Mouse (Mus musculus) hindbrain, embryonic 11.5 days (tissue): ENCODE data around the gene St8sia2. TPM values are rescaled to one million over a fixed set of nuclear protein-coding genes. Genes with fewer than 3 reads are reported as not detected.
"Not testable (repeated sequence)": the region's sequence is repeated elsewhere in the genome, so short reads cannot be mapped to it uniquely, and the experiment has no call there.

Experiments
- ATAC-seq: fragments of 200-750 bp; cut with Nextera tagmentation; 2 replicates; pipeline ENCODE4 v1.8.0; 2017; ENCODE audit warnings: mild to moderate bottlenecking, moderate TSS enrichment, moderate library complexity; ENCODE audit not compliant: low FRiP score
- DNase-seq: peaks from one replicate; pipeline ENCODE4 v3.0.0-alpha.2; 2015; ENCODE audit warnings: low spot score
- H3K27ac ChIP-seq: fragments of 300-500 bp; sonication (generic); 2 replicates; pipeline ENCODE4 v1.5.1; 2014; ENCODE audit warnings: mild to moderate bottlenecking, low read depth, low read length
- H3K27me3 ChIP-seq: fragments of 300-500 bp; sonication (generic); 2 replicates; pipeline ENCODE4 v1.6.1; 2014; ENCODE audit warnings: mild to moderate bottlenecking, low read length, moderate library complexity, mixed read lengths; ENCODE audit not compliant: control insufficient read depth, insufficient read depth
- H3K36me3 ChIP-seq: fragments of 300-500 bp; sonication (generic); 2 replicates; pipeline ENCODE4 v1.6.1; 2014; ENCODE audit warnings: mild to moderate bottlenecking, low read length, moderate library complexity, mixed read lengths; ENCODE audit not compliant: control insufficient read depth, insufficient read depth
- H3K4me1 ChIP-seq: fragments of 300-500 bp; sonication (generic); replicated peaks from 2 replicates; pipeline ENCODE4 v1.6.1; 2014; ENCODE audit warnings: low read length, mixed read lengths; ENCODE audit not compliant: control insufficient read depth, insufficient read depth
- H3K4me2 ChIP-seq: fragments of 300-500 bp; sonication (generic); replicated peaks from 2 replicates; pipeline ENCODE4 v1.6.1; 2014; ENCODE audit warnings: mild to moderate bottlenecking, low read depth, low read length
- H3K4me3 ChIP-seq: fragments of 300-500 bp; sonication (generic); 2 replicates; pipeline ENCODE4 v1.5.1; 2014; ENCODE audit warnings: low read depth, low read length
- H3K9ac ChIP-seq: fragments of 300-500 bp; sonication (generic); 2 replicates; pipeline ENCODE4 v1.6.1; 2014; ENCODE audit warnings: low read depth, low read length
- H3K9me3 ChIP-seq: fragments of 300-500 bp; sonication (generic); 2 replicates; pipeline ENCODE4 v1.6.1; 2016; ENCODE audit warnings: low read length; ENCODE audit not compliant: control insufficient read depth
- WGBS: fragments of 180-500 bp; shearing (Covaris S2); extraction: QIAGEN DNeasy Blood & Tissue Kit; methylation state at CpG from one replicate; pipeline ENCODE4 v1.1.7; 2014; 5-methylcytosine and 5-hydroxymethylcytosine counted together
- polyA plus RNA-seq: library from polyadenylated mRNA; unstranded; fragments of >200 nt; fragmentation: Nextera tagmentation; extraction: Ambion mirVana; gene quantifications from 2 replicates; pipeline ENCODE4 v1.2.1, GENCODE M21; 2014

The St8sia2 gene
- polyA plus RNA-seq, 1 experiment from 2014 or later = 53.3 TPM

DNA sequence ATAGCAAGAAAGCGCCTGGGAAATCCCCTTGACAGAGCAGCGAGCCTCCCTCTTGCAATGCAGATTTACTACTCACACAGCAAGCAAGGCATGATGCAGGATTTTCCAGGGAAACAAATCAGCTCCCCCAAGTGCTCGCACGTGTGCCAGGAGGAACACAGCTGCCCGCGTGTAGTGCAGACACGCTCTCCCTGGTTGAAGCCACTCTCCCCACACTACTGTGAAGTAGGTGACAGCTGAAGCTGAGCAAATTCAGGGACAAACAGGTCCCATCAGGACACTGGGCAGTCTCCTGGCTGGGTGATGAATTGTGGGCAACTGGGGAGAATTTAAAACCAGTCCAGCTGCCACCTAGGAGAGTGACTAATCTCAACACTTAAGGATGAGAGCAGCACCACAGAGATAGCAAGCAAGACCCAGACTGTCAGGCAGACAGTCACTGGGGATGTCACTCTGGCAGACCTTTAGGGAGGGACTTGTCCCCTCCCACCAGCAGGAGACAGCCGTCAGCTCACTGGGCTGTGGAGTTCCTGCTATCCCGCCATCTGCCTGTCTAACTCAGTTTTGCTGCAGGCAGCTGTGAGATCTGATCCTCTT lies 6.6 kb downstream of the St8sia2 start:
- Histone ChIP-seq H3K27ac (peak overlapping the region; percentile 74), H3K9ac (no peak overlapping the region), H3K4me3 (no peak overlapping the region), H3K4me1 (peaks cover 15% of the 10 kb centered on the region), H3K27me3 (no peaks in the 10 kb centered on the region), H3K4me2 (peak overlapping the region; percentile 14), H3K9me3 (no peaks in the 10 kb centered on the region), H3K36me3 (no peaks in the 10 kb centered on the region)
- 12% methylated on average over 9 of the region's 9 CpGs for WGBS
- peak; percentile 57 for DNase-seq
- peak; percentile 83 for ATAC-seq

DNA sequence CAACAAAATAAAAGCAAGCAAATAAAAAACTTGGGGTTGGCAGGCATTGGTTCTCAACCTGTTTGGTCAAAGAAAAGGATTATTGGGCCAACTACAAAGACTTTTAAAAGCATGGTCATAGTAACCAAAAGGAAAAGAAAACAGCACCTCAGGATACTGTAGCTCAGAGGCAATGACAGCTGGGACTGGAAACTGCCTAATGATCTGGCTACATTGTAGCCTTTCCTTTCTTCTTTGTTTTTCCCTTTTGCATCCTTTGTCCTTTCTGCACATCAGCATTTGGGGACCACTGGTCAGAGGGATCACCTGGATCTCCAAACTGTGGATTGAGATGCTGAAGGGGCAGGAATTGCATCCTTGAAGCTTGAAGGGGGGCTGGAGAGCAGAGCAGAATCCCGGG lies 7.1 kb downstream of the St8sia2 start:
- Histone ChIP-seq H3K27ac (peak overlapping the region; percentile 74), H3K4me3 (no peak overlapping the region), H3K4me1 (peaks cover 15% of the 10 kb centered on the region), H3K36me3 (no peaks in the 10 kb centered on the region), H3K27me3 (no peaks in the 10 kb centered on the region), H3K9ac (no peak overlapping the region), H3K4me2 (no peak overlapping the region; the same call in 1 of the 2 replicates), H3K9me3 (no peaks in the 10 kb centered on the region)
- no peak for DNase-seq
- 0% methylated on average over 1 of the region's 1 CpGs for whole genome bisulfite sequencing
- no peak for ATAC-seq

DNA sequence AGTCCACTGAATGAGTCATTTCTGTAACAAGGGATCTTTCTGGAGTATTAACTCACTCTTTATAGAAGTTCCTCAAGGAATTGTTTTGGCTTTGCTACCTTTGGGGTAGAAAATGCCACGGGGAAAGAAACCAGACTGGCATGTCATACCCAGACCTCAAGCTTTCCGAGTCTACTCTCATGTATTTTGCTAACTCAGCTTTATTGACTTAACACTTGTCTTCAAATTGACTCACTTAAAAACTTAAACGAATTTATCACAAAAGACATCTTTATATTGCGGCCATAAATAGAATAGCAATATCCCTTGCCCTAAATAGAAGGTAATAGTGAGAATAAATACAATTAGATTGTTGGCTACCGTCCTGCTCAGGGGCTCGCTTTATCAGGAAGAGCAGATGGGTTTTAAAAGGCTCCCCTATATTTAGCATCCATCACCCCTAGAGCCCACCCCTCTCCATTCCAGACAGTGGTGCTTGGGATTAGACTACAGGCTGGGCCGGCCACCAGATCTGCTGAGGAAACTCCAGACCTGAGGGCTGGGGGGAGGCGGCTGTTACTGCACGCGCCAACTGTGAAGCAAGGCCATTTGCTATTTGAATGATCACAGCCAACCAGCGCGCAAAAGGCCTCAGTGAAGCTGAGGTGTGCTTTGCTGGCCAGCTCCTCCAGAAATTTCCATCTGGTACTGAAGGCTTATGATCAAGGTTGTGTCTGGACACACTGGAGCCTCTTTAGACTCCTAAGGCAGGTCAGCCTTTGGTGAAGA lies 12.6 kb downstream of the St8sia2 start:
- no peak overlapping the region for H3K9ac ChIP-seq
- no peak overlapping the region for H3K4me3 ChIP-seq
- no peaks in the 10 kb centered on the region; the same call in 1 of the 2 replicates for H3K4me1 ChIP-seq
- no peaks in the 10 kb centered on the region for H3K36me3 ChIP-seq
- DNase-seq = no peak
- WGBS = 94% methylated on average over 12 of the region's 12 CpGs
- H3K27ac ChIP-seq = no peak overlapping the region
- no peak overlapping the region for H3K4me2 ChIP-seq
- H3K27me3 ChIP-seq = no peaks in the 10 kb centered on the region
- no peak for ATAC-seq
- no peaks in the 10 kb centered on the region for H3K9me3 ChIP-seq

DNA sequence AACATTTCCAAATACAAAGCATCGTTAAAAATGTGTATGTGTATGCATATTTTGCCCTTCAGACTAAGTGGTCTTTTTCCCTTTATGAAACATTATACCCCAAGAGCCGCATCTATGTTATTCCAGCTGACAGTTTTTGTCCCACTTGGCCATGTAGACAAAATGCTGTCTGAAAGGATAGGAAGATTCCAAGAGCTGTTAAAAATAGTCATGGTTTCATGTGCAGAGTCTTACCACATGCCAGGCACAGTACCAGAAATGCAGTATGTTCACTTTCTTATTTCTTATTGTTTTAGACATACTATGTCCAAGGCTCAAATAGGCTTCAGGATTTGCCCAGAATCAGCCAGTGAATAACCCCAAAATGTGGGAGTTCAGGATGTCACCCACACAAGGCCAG lies 24.1 kb downstream of the St8sia2 start:
- no peak overlapping the region for H3K27ac ChIP-seq
- H3K4me3 ChIP-seq = no peak overlapping the region
- H3K27me3 ChIP-seq = no peaks in the 10 kb centered on the region
- DNase-seq = no peak
- H3K4me2 ChIP-seq = no peak overlapping the region
- H3K36me3 ChIP-seq = no peaks in the 10 kb centered on the region; the same call in 1 of the 2 replicates
- no peaks in the 10 kb centered on the region for H3K9me3 ChIP-seq
- H3K9ac ChIP-seq = no peak overlapping the region
- WGBS = 95% methylated on average over 2 of the region's 2 CpGs
- H3K4me1 ChIP-seq = no peaks in the 10 kb centered on the region
- no peak for ATAC-seq

DNA sequence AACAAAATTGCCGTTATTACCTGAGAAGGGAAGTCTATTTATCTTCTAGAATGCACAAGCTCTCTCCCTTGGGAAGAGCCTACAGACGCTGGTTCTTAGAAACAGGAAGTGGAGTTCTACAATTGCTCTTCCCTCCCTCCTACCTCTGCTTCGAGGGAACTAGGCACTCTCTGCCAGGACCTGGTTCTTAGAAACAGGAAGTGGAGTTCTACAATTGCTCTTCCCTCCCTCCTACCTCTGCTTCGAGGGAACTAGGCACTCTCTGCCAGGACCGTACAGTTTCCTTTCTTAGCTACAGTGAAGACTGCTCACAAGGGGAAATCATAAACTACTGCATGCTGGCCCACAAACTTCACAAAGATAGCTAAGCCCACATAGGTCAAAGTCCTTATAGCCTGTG lies 41.3 kb downstream of the St8sia2 start:
- DNase-seq, H3K36me3 ChIP-seq, H3K27me3 ChIP-seq, H3K4me2 ChIP-seq, ATAC-seq, H3K4me1 ChIP-seq, H3K27ac ChIP-seq, H3K9me3 ChIP-seq, H3K9ac ChIP-seq, H3K4me3 ChIP-seq: not testable (repeated sequence)
- 80% methylated on average over 5 of the region's 5 CpGs for WGBS

- Histone ChIP-seq H3K4me3 (no peak overlapping the region), H3K27me3 (no peaks in the 10 kb centered on the region), H3K4me1 (no peaks in the 10 kb centered on the region), H3K27ac (no peak overlapping the region), H3K36me3 (peaks cover 9% of the 10 kb centered on the region), H3K9me3 (no peaks in the 10 kb centered on the region), H3K4me2 (no peak overlapping the region), H3K9ac (no peak overlapping the region)
- WGBS = 83% methylated on average over 3 of the region's 3 CpGs
- DNase-seq (no peak), ATAC-seq (no peak)
Observed at GRCm38 (mm10) chr7:73965164-73965563, 48.3 kb downstream of the St8sia2 start.

DNA sequence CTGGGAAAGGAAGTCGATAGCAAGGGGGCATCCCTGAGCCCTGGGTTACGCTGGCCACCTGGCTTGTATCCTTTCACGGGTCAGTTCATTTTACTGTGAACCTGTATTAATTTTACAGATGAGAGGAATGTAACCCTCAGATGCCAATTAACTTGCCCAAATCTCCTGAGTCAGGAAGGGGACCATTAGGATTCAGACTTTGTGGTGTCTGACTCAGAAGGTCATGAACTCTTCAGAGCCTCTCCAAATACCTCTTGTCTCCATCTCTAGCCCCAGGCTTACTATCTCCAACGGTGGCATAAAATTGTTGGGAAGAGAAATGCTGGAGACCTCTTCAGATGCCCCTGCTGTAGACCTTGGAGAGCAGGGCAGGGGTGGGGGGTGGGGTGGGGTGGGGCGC lies 51.1 kb downstream of the St8sia2 start:
- no peak overlapping the region for H3K9ac ChIP-seq
- no peaks in the 10 kb centered on the region for H3K4me1 ChIP-seq
- DNase-seq (no peak), ATAC-seq (no peak)
- no peak overlapping the region for H3K4me3 ChIP-seq
- H3K27ac ChIP-seq = no peak overlapping the region
- no peak overlapping the region for H3K4me2 ChIP-seq
- no peaks in the 10 kb centered on the region for H3K9me3 ChIP-seq
- H3K27me3 ChIP-seq = no peaks in the 10 kb centered on the region
- H3K36me3 ChIP-seq = peaks cover 19% of the 10 kb centered on the region
- 83% methylated on average over 5 of the region's 5 CpGs for WGBS

DNA sequence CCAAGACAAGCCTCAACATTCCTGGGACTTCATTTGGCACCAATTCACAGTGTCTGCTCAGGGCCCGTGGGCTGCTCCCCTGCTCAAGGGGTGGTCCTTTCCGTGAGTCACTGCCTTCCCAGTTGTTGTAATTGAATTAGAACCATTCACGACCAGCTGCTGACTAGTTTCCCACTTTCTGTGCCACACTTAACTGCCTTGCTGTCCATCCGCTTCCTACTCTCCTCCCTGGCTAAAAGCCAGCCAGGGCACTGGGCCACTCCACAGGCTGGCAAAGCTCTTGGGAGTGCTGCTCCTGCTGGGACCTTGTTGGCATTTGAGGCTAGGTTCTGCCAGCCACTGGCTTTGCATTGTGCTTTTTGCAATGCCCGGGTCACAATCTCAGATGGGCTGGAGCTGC lies 59.0 kb downstream of the St8sia2 start:
- Histone ChIP-seq H3K27ac (no peak overlapping the region), H3K9ac (no peak overlapping the region), H3K9me3 (no peaks in the 10 kb centered on the region), H3K4me2 (no peak overlapping the region), H3K27me3 (no peaks in the 10 kb centered on the region), H3K4me3 (no peak overlapping the region), H3K36me3 (peaks cover 9% of the 10 kb centered on the region), H3K4me1 (no peaks in the 10 kb centered on the region)
- no peak for ATAC-seq
- WGBS = 74% methylated on average over 5 of the region's 5 CpGs
- no peak for DNase-seq

DNA sequence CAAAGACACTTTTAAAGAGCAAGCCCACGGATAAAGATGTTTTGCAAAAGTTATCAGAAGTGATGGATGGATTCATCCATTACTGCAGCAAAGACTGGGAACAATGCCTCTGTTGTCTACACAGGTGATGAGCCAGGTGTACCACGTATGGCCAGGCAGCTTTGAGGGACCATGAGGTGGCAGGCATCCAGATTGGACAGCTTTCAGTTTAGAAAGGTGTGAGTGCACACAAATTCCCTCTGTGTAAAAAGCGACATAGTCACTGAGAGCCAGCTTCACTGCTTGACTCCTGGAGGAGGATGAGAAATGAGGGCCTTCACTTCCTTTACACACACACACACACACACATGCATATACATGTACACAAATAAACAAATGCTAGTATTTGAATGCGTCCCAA lies 60.4 kb downstream of the St8sia2 start:
- WGBS = 89% methylated on average over 4 of the region's 4 CpGs
- H3K4me1 ChIP-seq = no peaks in the 10 kb centered on the region
- peaks cover 3% of the 10 kb centered on the region; the same call in 1 of the 2 replicates for H3K36me3 ChIP-seq
- H3K4me2 ChIP-seq = no peak overlapping the region
- no peak overlapping the region for H3K4me3 ChIP-seq
- H3K27me3 ChIP-seq = no peaks in the 10 kb centered on the region
- H3K9me3 ChIP-seq = no peaks in the 10 kb centered on the region
- no peak overlapping the region for H3K9ac ChIP-seq
- no peak for ATAC-seq
- no peak overlapping the region for H3K27ac ChIP-seq
- no peak for DNase-seq
